ENCODE assay signal across 17 mouse cellular contexts in genomic region chr3:154333401-154333999, GRCm38 (mm10). TPM values are rescaled to one million over a fixed set of nuclear protein-coding genes. Genes with fewer than 3 reads are reported as not detected.
DNase-seq lines count a peak whose midpoint lies in the region; ATAC-seq and TF ChIP-seq lines count a peak whose summit lies in the region.
"Had no signal": no experiment of that assay in that cellular context is flagged by ENCODE, and none has a peak within 500 bp of the region (broad histone marks: within the 10 kb centered on the region; RNA-seq: fewer than 3 reads in every experiment).

No protein-coding gene starts in this region.

- H3K9me3 ChIP-seq in hindbrain, embryonic 10.5 days = no peaks in the 10 kb centered on the region
- H3K9me3 ChIP-seq in hindbrain, embryonic 14.5 days (ENCODE audit: control insufficient read depth, low read length) = no peaks in the 10 kb centered on the region

- no peak for TF ChIP-seq CTCF in brain, embryonic 14.5 days (IDR thresholded peaks at IDR 0.05; ENCODE audit: borderline replicate concordance, extremely low read depth, insufficient read depth, insufficient read length)

- no peaks in the 10 kb centered on the region for H3K36me3 ChIP-seq in hindbrain, embryonic 10.5 days
- no peaks in the 10 kb centered on the region for H3K36me3 ChIP-seq in hindbrain, embryonic 14.5 days (replicated peaks; ENCODE audit: control insufficient read depth, insufficient read depth)

- no peak overlapping the region for H3K4me3 ChIP-seq in hindbrain, embryonic 10.5 days
- H3K4me3 ChIP-seq in hindbrain, embryonic 14.5 days (replicated peaks; ENCODE audit: low read length) = no peak overlapping the region

- no peak overlapping the region for H3K9ac ChIP-seq in hindbrain, embryonic 14.5 days

- ATAC-seq in hindbrain, embryonic 14.5 days (ENCODE audit: low FRiP score) = no peak
- ATAC-seq: intestine, embryonic 16.5 days; lung, postnatal 0 days; Patski had no signal

- WGBS in hindbrain, embryonic 10.5 days = 2% methylated on average over 16 of the region's 16 CpGs
- WGBS in hindbrain, embryonic 14.5 days = 2% methylated on average over 16 of the region's 16 CpGs

- H3K4me2 ChIP-seq in hindbrain, embryonic 14.5 days (replicated peaks) = no peak overlapping the region

- DNase-seq in hindbrain, embryonic 10.5 days (ENCODE audit: low spot score) = peak; percentile 46
- DNase-seq in hindbrain, embryonic 14.5 days (ENCODE audit: low spot score) = no peak
- DNase-seq in Muller cell, postnatal 12 days (ENCODE audit: inconsistent ontology term) = peak; percentile 14
- DNase-seq in brain, embryonic 14.5 days (ENCODE audit: low read depth) = peak; percentile 33
- peak; percentile 24 for DNase-seq in forelimb bud, embryonic 11.5 days (ENCODE audit: low read depth, low spot score)
- no peak for DNase-seq in adipocyte (ENCODE audit: low spot score)
- DNase-seq in thymus, postnatal 14 days = no peak
- no peak for DNase-seq in right cerebral cortex, postnatal 25 days
- DNase-seq: adrenal gland, postnatal 36 days; cerebellum, adult 2 months; gastrocnemius, postnatal 36 days; heart, postnatal 14 days; layer of hippocampus, adult 9-11 months; left cerebral cortex, postnatal 4 days had no signal

- no peak overlapping the region for H3K27ac ChIP-seq in hindbrain, embryonic 10.5 days
- H3K27ac ChIP-seq in hindbrain, embryonic 14.5 days = no peak overlapping the region

- H3K27me3 ChIP-seq in hindbrain, embryonic 10.5 days (ENCODE audit: insufficient read depth, poor library complexity, severe bottlenecking) = peaks cover 100% of the 10 kb centered on the region
- peaks cover 68% of the 10 kb centered on the region for H3K27me3 ChIP-seq in hindbrain, embryonic 14.5 days (ENCODE audit: control insufficient read depth, insufficient read depth, low read length)

- no peak for TF ChIP-seq POLR2A in brain, embryonic 14.5 days (IDR thresholded peaks at IDR 0.05; ENCODE audit: borderline replicate concordance, extremely low read depth, insufficient read depth, insufficient read length, poor library complexity, severe bottlenecking)

- peaks cover 30% of the 10 kb centered on the region for H3K4me1 ChIP-seq in hindbrain, embryonic 10.5 days (replicated peaks)
- H3K4me1 ChIP-seq in hindbrain, embryonic 14.5 days (replicated peaks; ENCODE audit: control insufficient read depth, insufficient read depth, low read length) = peaks cover 3% of the 10 kb centered on the region; the same call in 1 of the 2 replicates

RNA-seq across cellular contexts. Expression of gene Lhx8, which starts 3.0 kb away (rescaled TPM):
- polyA plus RNA-seq in hindbrain, embryonic 10.5 days (2016; fragmentation: Nextera tagmentation; extraction: Ambion mirVana) = 2.8 TPM in 2 replicates
- polyA plus RNA-seq in hindbrain, embryonic 14.5 days (2014; fragmentation: Nextera tagmentation; extraction: Ambion mirVana) = 0.35 TPM in 1 of 2 replicates, not detected in the other
- 11.7 and 28.4 TPM in 2 replicates for polyA plus RNA-seq in brain, embryonic 14.5 days (2012; rRNA removed)
- polyA plus RNA-seq: cerebellum, adult 2 months; intestine, embryonic 16.5 days; lung, postnatal 0 days; Patski had no signal

Comparison
In these comparisons a context has a peak if more than half of its experiments do, and no peak if none do; other contexts are left out.
1. DNase-seq: peak in hindbrain, embryonic 10.5 days (single experiment), Muller cell, postnatal 12 days (single experiment), brain, embryonic 14.5 days (single experiment) and forelimb bud, embryonic 11.5 days (single experiment); none in hindbrain, embryonic 14.5 days (single experiment), adipocyte (single experiment), thymus, postnatal 14 days (single experiment) and right cerebral cortex, postnatal 25 days (single experiment).